Mouse (Mus musculus): ENCODE measurements at regions not wholly inside any gene's neighbourhood (a gene's known extent, or its start where the extent isn't known, plus 50 kb on each side); places are given as distances from the start of the nearest gene placed in this dataset.
"Not testable (repeated sequence)": the region's sequence is repeated elsewhere in the genome, so short reads cannot be mapped to it uniquely, and the experiment has no call there.

GRCm38 (mm10) chr1:154010681-154011080 is 110.7 kb upstream of the Teddm2 start:
- no peak for DNase-seq
- intact Hi-C loops (cut with DNase I), result no loop called here

DNA sequence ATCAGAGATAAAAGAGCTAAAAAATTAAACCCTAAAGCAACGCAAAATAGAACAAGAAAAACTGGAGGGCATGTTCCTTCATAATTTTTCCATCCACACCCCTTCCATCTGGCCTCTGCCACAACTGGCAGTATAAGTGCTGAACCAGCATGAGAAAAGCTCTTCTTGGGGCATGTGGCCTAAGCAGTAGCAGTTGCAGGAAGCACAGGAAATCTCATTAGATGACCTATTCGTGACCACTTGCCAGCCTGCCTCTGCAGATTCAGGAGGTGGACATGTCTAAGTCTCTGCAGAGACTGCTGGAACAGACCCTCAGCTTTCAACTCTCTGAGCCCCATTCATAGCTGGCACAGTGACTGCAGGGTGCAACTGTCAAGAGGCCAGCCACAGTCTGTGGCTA is 116.5 kb upstream of the Teddm2 start:
- no peak for DNase-seq
- intact Hi-C loops (cut with DNase I), result no loop called here

DNA sequence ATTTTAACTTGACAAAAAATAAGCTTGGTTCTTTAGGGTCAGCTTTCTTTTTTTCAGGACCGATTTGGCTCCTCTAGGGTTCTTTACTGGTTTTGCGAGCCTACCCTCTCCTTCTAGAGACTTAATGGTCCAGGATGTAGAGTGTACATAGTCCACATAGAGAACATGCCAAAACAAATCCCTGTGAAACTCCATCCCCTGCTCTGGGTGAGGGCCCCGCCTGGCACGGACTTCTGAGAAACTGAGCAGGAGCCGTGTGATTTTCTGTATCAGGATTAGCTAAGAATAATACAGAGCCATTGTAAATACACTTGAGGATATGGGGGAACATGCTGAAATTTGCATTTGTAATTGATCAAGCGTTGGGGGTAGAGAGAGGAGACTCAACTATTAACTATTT is 118.2 kb upstream of the Teddm2 start:
- no peak for DNase-seq
- intact Hi-C loops (cut with DNase I), result no loop called here

DNA sequence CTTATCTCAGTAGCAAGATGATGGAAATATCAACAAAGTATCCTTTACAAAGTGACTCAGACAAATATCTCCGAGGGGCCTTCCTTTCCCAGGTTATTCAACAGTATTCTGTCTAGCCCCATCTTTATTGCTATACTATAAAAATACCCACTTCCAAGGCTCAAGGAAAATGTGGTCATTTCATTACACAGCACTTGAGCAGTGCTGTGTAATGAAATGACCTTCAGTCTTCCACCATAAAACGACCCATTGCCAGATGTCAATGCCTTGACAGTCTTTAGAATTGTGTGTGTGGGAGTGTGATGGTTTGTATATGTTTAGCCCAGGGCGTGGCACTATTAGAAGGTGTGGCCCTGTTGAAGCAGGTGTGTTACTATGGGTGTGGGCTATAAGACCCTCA is 124.3 kb upstream of the Teddm2 start:
- no peak for DNase-seq
- intact Hi-C loops (cut with DNase I), result no loop called here

GRCm38 (mm10) chr1:154027303-154027702 is 127.3 kb upstream of the Teddm2 start:
- intact Hi-C loops (cut with DNase I), result no loop called here
- DNase-seq, result peak in 1 of 2 experiments; percentile 32

- intact Hi-C loops (cut with DNase I), result no loop called here
- DNase-seq, result no peak
These were observed 129.8 kb upstream of the Teddm2 start for GRCm38 (mm10) chr1:154029826-154030225.

GRCm38 (mm10) chr1:154032669-154033099 is 132.7 kb upstream of the Teddm2 start:
- DNase-seq, result peak; percentile 87 to 90
- intact Hi-C loops (cut with DNase I), result loop anchor here (1.0 to 2.0 kb wide), 3 partner anchors 114 to 148 kb away; partner anchors contain the start of gene Glul

DNA sequence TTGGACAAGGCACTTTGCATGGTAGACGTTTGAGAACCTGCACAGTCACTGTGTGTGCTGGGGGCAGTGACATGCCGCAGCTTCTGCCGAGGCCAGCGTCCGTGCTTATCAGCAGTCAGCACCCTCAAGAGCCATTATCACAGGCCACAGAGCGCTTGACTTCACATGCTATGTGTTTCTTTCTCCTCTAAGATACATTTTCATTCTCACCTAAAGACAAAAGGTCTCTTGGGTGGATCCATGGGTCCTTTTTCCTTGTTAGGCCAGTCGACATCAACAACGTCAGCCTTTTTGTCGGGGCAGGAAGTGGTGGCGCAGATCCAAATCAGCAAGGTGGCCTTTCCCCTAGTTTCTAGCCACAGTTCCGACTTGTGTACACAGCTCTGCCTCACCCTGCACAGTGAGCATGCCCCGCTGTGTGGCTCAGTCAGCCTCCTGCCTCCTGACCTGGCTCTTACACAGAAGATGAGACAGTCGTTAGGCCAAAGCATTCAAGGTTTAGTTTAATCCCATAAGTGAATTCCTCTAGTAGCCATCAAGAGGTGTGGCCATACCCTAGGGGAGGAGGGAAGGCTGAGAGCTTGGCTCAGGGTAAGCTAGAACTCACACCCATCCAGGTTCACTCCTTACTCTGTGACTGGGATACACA is 134.1 kb upstream of the Teddm2 start:
- DNase-seq, result peak; percentile 80 to 84
- intact Hi-C loops (cut with DNase I), result loop anchor here (2.0 kb wide), 3 partner anchors 85 to 147 kb away; no protein-coding TSS in a partner anchor

- intact Hi-C loops (cut with DNase I), result loop anchor here (5.0 kb wide), 1 partner anchor 66 kb away; no protein-coding TSS in a partner anchor
- DNase-seq, result no peak
These were observed 136.8 kb upstream of the Teddm2 start for GRCm38 (mm10) chr1:154036729-154037270.

DNA sequence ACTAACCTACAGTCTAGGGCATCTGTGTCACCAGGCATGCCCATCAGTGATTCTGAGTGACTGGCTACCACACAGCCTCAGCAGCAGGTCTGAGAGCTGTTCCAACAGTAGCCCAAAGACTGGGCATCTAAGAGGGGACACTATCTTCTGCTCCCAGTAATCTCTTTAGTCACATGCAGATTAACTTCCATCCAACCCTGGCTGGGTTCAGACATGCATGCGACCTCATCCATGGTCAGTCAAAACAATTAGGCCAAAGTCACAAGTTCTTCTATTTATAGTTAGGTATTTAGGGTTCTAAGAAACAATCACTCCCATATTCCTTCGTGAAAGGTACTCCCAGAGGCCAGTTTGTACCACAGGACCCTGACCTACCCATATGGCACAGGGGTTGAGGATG is 138.2 kb upstream of the Teddm2 start:
- intact Hi-C loops (cut with DNase I), result loop anchor here (5.0 kb wide), 1 partner anchor 64 kb away; no protein-coding TSS in a partner anchor
- DNase-seq, result no peak

DNA sequence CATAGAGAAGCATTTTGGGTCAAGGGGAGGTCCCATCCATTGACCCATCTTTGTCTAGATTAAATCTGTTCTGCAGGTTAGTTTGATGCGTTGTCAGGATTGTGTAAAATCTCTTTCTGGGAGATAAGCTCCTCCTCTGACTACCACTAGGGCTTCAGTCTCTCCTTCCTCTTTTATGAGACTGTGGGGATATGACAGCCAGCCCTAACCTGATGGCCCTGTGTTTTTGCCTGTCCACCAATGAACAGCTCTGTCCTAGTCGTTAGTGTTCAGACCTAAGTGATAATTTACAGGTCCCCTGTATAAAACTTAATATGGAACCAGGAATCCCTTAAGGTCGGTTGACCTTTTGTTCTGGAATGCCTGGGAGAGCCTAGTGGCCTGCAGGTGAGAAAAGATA is 140.9 kb upstream of the Teddm2 start:
- no peak for DNase-seq
- intact Hi-C loops (cut with DNase I), result no loop called here

DNA sequence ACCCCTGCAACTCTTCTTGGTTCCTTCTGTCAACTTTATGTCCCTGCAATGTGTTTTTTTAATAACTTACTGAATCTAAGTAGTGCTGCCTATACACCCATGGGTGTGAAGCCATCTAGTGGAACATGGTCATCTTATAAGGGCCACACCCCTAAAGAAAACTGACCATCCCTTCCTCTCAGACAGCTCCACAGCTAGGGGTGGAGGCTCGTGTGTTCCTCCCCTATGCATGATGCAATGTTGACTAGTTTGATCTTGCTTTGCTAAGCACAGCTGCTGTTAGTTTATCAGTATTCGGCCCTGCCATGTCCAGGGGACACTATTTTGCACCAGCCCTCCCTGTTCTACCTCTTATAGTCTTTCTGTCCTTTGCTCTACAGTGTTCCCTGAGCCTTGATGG is 142.9 kb upstream of the Teddm2 start:
- DNase-seq, result no peak
- intact Hi-C loops (cut with DNase I), result no loop called here

GRCm38 (mm10) chr1:154044712-154045111 is 144.7 kb upstream of the Teddm2 start:
- intact Hi-C loops (cut with DNase I), result no loop called here
- no peak for DNase-seq

GRCm38 (mm10) chr1:154045951-154046350 is 145.9 kb upstream of the Teddm2 start:
- intact Hi-C loops (cut with DNase I), result no loop called here
- DNase-seq, result no peak

GRCm38 (mm10) chr1:154053641-154054040 is 147.3 kb upstream of the Zfp648 start:
- DNase-seq, result no peak
- intact Hi-C loops (cut with DNase I), result no loop called here

DNA sequence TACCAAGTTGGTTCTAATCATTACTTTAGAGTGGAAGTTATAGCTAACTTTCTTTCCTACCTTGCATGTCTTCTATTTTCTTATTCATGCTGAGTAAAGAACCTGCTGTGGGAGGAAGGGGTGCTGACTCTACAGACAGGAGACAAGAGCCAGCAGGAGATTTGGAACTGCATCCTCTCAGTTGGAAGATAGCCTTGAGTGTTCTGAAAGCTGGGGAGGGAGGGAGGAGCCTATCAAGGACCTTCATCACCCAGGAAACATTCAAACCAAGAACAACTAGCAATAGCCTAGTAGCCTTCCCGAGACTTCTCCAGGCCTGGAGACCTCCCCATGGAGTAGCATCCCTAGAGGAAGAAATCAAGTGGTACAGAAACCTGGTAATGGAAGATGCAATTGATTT is 146.1 kb upstream of the Zfp648 start:
- peak in 1 of 2 experiments; percentile 16 for DNase-seq
- intact Hi-C loops (cut with DNase I), result no loop called here

DNA sequence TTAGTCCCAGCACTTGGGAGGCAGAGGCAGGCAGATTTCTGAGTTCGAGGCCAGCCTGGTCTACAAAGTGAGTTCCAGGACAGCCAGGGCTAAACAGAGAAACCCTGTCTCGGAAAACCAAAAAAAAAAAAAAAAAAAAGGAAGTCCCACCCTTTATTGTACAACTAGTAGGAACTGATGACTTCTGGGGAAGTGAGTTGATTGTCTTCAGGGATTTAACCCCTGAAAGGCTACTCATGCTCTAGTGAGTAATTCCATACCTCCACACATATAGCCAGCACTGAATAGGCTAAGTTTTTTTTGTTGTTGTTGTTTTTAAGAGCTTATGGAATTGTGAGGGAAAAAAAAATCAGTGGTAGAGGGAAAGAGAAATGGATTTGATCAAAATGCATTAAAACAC is 139.6 kb upstream of the Zfp648 start:
- not testable (repeated sequence) for DNase-seq

GRCm38 (mm10) chr1:154061851-154062250 is 139.1 kb upstream of the Zfp648 start:
- intact Hi-C loops (cut with DNase I), result no loop called here
- DNase-seq, result no peak

More for the DNA sequence above, 139.6 kb upstream of the Zfp648 start:
- intact Hi-C loops (cut with DNase I), result not testable (repeated sequence)

DNA sequence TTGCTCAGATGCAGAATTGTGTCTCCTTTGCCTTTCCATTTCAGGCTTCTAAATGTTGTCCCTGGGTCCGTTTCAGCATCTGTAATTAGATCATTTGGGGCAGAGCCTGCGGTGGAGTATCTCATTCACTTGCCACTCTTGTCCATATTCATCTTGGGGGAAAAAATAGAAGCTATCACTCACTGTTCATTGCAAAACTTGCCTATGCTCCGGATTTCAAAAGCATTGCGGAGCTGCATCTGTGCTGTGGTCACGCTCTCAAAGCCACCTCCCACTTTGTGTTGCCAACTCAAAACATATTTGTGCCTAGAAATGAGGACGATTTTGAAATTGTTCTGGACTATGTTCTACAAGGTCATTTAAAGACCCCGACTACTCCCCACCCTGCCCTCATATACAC is 138.3 kb upstream of the Zfp648 start:
- no peak for DNase-seq
- intact Hi-C loops (cut with DNase I), result no loop called here

GRCm38 (mm10) chr1:154064633-154065032 is 136.4 kb upstream of the Zfp648 start:
- peak; percentile 13 to 15 for DNase-seq
- intact Hi-C loops (cut with DNase I), result no loop called here

GRCm38 (mm10) chr1:154065336-154066329 is 135.4 kb upstream of the Zfp648 start:
- intact Hi-C loops (cut with DNase I), result no loop called here

More at GRCm38 (mm10) chr1:154065336-154066329, 135.4 kb upstream of the Zfp648 start:
- DNase-seq, result peak; percentile 65 to 72

Measured in heart, postnatal 10 days (tissue).